Mouse (Mus musculus): ENCODE results near the gene Tpp1.

The Tpp1 gene

DNA sequence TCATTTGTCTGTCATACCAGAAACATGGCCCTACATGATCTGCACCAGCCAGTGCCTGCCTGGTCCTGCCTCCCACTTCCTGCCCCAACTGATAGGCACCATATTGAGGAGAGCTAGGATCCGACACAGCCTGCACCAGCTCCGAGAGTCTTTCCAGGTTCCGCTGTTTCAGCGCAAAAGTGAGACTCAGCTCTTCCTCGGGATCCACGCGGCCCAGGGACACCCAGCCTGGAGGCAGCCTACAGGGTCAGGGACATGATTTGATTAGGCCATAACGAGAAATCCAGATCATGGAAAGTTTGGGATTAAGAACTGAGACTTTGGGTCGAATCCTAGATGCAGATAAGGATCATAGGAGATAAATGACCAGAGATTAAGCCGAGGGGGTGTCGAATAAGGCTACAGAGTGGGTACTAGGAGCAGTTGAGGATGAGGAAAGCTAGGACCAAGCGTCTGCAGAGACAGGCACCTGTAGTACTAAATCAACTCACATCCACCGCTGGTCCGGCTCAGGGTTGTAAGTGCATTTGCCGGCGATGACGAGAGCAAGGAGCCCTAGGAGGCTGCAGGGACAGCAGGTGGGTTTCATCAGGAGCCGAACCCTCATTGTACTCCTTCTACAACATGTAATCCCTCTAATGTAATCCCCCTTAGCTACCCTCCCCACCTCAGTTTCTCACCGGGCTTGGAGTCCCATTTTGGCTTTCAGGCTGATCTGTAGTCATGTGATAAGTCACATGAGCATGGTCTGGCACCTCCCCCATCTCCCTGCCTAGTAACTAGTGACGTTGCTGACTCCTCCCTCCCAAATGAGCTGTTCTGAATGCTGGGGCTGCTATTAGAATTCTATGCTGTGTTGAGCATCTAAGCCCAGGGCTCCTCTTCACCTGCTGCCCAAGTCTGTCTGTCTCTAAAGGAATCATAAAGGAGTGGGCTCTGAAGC lies at the start of gene Tpp1:
Gene Tpp1, minus strand, starts transcription at position 745 of the 943 bp plus-strand sequence.
- DNase-seq: peak; percentile 79 to 83

DNA sequence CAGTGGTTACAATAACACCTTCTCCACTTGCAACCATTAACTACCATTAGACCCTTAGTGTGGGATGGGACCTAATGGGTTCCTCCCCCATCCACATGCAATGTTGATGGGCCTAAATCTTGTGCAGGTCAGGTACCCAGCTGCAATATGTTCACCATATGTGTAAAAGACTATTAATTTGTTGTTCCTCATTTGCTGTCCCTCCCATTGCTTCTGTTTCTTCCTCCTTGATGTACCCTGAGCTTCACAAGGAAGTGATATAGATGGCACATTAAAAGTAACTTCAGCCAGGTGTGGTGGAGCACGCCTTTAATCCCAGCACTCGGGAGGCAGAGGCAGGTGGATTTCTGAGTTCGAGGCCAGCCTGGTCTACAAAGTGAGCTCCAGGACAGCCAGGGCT lies 44.9 kb upstream of the Tpp1 start:
- DNase-seq: no peak

DNA sequence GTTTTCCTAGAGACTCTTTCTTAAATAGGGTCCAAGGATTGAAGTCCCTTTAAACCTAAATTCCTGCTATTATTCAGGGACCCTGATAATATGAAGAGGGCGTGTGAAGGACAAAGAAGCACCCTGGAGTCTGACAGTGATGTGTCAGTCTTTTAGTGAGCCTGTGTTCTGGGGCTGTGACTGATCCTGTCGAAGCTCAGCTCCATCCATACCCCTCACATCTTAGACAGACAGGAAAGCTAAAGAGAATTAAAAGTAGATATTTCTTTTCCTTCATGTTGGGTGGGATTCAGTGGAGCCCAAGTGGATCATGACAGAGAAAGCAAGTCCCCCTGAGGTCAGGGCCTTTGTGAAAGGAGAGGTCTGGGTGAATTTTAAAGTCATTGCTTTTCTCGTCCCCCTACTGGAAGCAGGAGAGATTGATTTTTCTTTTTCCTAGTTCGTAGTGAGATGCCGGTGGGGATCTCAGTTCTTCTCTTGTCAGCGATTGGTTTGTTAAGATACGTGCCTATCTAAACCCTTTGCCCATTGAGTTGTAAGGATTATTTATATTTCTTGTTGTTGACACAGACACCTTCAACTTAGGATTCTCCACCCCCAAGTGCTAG lies 43.8 kb upstream of the Tpp1 start:
- no peak for DNase-seq

DNA sequence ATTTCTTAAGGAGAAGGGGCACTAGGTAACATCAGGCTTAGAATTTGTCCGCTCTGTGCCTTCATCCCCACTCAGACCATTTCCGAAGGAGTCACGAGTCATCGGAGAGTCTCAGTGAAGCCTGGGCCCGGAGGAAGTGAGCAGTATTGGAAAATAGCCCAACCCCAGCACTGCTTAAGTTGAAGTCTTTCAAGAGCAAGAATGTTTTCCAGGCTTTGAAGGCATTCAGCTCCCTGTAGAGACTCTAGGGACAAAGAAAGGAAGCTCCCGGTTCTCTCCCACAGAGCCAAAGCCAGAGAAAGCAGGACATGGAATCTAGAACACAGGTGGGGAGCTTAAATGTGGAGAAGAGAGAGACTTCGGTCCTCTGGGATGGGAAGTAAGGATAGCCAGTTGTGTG lies 41.7 kb upstream of the Tpp1 start:
- no peak for DNase-seq

DNA sequence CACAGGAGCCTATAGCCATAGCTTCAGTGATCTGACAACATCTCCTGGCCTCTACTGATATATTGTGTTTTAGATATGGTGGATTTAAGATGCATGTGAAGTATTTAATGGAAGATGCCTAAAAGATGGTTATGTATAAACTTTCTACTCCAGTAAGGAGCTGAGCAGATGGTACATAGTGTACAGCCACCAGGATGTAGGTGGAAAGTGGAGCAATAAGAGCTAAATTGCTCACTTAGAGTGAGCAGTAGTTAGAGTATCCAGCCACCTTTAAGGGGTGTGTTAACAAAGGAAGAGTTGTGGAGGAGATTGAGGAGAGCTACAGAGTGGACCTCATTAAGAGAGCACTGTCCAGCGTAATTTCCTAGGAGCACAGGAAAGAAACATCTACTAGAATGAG lies 39.1 kb upstream of the Tpp1 start:
- DNase-seq: no peak

DNA sequence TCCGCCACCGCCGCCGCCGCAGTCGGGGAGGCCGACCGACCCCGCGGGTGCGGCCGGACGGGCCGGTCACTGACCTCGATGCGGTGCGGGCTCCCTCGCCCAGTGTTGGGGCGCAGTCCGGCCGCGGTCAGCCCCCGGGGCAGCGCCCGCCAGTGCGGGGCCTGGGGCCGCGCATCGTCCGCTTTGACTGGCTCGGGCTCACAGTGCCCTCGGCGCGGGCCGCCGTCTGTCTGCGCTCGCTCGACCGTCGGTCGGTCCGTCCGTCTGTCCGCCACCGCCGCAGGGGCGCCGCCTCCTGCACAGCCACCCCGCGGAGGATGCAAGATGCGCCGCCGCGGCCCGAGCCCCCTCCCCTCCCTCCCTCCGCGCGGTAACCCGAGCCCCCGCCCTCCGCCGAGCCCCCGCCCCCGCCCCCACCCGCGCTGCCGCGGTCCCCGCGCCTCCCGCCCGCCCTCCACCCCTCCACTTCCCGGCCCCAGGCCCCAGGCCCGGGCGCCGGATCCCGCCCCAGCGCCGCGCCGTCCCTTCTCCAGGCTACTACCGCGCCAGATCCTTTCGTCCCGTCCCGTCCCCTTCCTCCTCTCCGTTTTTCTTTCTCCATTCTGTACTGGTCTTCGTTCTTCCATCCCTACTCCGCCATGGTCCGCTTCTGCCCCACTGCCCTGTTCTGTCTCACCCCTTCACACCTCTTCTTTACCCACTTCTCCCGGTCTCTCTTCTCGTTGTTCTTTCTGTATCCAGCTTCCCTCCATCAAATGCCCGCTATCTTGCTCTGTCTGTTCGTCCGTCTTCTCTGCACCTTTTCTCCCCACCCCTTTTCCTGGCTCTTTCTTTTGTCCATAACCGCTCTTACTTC lies 35.5 kb upstream of the Tpp1 start, which contains the start of gene Dchs1:
Gene Dchs1, minus strand, starts transcription at position 370 of the 856 bp plus-strand sequence.
- no peak for DNase-seq

DNA sequence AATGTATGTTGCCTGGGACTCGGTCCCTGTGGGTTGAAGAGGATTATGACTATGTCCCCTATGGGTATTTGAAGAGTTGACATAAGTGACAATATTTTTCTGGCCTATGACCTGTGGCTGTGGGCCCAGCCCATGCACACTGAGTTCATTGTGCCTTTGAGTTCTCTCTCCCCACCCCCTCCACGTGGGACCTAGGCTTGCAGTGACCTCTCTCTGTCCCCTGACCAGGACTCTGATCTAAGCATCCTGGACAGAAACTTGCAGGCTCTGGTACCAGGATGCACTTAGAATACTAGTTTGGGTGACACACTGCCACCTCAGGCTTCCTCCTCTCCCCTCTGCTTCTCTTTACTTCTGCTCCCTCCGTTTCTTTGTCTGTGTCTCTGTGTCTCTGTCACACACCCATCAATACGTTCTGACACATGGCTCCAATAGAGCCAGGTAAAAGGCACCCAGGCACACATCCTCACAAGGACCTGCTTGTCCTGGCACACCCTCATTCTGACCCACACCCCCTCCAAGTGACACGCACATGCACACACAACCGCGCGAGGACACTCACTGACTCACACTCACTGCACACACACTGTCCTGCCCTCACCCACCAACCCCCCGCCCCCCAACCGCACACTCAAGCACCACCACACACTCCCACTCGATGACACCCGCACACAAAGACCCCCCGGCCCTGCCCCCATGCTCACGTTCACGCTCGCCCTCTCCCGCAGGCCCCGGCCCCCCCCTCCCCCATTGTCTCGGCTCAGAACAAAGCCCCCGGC lies 34.7 kb upstream of the Tpp1 start:
- DNase-seq: no peak

DNA sequence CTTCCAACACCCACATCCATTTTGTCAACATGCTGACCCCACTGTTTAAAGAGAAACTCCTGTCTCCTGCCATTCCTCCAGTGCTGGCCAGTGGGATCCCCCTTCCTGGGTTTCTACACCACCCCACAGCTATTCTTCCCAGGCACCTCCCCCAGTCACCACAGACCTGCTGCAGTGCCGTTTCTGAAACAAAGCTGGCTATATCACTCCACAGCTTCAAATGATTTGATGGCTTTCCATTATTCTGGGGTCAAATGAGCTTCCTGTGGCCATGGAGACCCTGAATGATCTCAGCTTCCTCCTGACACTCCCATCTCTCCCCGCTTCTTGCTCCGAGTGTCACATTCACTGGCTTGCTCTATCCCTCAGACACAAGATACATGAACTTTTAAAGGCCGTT lies 32.5 kb upstream of the Tpp1 start:
- DNase-seq: no peak

DNA sequence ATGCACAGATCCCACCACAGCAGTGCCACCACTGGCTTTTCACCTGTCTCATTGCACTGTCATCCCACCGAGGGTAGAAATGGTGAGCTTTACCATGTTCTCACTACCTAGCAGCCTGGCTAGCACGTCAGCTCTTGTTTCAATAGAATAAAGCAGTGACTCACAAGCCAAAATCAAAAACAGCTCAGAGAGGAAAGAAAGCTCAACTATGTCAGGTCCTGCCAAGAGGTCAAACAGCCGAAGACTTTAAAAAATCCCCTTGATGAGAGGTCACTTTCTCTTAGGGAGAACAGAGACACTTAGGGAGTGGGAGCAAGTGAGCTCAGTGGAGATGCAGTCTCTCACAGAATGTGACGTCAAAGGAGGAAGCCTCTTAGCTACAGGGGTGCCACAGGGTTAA lies 31.8 kb upstream of the Tpp1 start:
- no peak for DNase-seq

DNA sequence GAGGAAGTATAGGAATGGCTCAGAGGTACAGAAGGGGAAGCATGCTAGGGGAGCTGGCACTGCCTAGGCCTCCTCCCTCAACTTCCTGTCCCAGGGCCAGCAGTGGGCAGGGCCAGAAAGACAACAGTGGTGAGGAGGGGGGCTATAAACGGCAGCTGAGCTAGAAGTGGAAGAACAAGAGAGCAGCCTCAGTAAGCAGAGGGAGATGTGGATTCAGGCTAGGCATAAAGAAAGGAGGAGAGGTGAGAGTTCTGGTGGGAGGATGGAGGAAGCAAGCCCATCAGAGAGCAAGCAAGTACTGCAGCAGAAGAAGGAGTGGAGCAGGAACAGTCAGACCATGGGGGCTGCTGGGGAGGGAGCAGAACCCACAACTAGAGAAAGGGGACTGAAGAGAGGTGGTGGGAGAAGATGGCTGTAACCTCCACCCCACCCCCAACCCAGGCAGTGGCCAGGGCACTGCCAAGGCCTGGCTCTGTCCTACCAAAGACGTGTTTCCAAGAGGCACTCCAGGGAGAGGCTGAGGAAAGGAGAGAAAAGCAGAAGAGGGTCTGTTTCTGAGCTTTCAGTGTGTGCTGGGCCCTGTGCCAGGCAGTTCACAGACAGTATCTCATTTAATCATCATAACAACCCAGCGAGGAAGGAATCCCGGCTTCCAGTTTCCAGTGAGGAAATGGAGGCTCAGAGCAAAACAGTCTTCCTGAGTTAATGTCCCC lies 26.7 kb upstream of the Tpp1 start:
- peak in 1 of 2 experiments; percentile 51 for DNase-seq

DNA sequence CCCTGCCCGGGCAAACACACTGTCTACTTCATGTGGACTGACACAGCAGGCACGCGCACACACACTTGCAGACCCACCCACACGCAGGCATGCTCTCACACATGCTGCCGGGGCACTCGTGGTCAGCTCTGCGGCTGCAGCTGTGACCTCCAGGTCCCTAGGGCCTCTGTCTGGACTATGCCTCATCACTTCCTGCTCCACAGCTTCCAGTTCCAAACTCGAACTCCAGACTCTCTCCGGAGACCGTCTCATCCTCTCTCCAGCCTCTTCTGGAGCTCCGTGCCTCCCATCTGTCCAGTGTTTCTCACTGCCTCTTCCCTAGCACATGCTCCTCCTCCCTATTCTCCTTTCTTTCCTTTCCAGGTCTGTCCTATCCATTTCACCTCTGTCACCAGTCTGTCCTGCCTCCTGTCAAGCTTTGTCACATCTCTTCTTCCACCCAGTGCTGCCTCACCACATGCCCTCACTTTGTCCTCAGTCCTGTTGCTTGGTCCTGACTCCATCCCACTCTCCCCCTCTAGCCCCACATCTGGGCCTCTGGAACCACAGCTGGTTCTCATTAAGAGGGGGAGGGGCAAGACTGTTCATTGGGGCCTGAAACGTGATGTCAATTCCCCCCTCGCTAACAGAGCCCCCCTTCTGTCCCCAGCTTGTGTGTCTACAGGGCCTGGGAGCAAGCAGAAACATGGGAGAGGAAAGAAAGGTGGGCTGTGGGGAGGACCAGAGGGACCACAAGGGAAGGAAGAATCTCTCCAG lies 25.9 kb upstream of the Tpp1 start:
- DNase-seq: peak in 1 of 2 experiments; percentile 26

DNA sequence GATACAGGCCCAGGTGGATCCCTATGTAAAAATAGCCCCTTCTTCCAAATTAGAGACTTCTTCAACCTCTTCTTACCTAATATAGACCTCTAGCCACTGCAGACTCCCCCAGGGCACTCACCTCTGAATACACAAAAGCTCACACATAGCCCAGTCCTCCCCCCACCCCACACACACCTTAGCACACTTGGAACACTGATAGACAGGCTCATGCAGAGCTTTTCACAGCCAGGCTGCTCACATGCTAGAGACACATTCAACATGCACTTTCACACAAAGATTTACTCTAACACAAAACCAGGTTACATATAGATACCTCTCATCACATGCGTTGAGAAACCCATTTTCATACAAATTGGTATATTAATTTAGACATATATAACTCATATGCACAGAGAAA lies 25.3 kb upstream of the Tpp1 start:
- no peak for DNase-seq

DNA sequence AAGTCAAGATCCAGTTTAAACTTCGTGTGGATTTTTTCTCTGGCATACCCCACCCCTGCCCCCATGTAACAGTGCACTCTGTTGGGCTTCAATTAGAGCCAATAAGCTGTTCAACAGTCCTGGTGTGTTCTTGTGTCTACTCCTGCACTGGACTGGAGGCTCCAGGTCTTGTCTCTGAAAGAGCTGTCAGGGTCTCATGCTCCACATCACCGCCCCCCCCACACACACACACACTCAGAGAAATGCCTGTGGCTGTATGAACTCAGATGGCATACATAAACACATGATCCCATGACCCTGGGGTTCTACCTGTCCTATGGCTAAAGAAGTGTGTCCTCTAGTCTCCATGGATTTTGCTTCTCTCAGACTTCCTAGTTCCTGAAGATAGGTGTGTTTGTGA lies 24.0 kb upstream of the Tpp1 start:
- DNase-seq: no peak

DNA sequence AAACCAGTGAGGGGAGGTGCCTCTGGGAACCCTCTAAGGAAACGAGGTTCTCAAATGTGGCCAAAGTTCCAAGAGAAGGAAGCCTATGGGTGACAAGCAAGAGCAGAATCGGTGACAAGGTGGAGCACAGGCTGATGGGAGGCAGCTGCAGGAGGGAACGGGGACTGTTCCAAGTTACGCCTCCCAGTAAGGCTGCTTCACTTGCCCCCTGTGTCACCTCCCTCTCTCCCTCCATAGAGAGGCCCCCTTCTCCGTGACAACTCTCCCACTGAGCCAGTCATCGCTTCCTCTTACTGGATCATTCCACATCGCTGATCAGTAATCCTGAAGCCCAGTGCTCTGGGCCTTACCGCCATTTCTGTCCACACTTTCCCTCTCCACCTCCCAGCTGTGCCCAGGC lies 22.6 kb upstream of the Tpp1 start:
- DNase-seq: no peak

DNA sequence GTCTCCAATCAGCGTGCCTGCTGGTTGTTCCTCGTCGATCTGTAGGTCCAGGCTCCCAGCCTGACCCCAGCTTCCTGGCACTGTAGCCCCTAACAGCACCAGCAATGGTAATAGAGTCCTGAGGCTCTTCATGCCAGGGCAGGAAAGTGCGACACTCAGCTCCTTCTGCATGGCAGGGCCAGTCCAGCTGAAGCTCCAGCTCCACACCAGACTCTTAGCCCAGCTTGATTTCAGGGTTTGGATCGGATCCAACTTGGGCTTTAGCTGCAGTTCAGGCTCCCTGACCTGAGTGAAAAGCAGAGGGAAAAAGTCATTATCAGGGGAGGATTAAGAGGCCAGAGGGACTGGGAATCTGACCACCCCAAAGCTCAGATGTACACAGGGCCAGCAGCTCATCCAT lies 21.0 kb upstream of the Tpp1 start:
- no peak for DNase-seq

DNA sequence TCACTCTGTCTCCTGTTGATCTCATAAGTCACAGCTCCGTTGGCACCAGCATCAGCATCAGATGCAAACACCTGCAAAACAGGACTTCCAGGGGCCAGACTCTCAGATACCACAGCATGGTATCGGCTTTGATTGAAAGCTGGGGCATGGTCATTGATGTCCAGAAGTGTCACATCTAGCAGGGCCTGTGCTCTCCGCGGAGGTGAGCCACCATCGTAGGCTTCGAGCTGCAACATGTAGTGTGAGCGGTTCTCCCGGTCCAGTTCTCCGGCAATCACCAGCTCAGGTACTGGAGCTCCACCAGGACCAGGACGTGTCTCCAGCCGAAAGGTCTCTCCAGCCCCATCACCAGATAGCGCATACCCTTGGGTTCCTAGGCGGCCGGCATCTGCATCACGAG lies 20.3 kb upstream of the Tpp1 start:
- no peak for DNase-seq

DNA sequence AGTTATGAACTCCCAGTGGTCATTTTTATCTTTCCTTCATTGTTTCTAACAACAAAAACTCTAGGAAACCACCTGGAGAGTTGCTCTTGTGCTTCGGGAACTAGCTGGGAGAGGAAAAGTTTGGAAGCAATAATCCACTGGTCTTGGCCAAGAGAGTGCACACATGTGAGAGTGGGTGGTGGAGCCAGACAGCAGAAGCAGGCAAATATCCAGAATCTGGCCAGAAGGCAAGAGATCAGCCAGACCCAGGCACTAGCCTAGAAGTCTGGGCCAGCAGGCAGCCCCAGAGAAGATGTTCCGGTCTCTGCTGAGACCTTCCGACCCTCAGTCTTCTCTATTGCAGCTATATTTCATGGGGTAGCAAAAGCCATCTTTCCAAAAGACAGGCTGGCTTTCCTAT lies 17.9 kb upstream of the Tpp1 start:
- no peak for DNase-seq

DNA sequence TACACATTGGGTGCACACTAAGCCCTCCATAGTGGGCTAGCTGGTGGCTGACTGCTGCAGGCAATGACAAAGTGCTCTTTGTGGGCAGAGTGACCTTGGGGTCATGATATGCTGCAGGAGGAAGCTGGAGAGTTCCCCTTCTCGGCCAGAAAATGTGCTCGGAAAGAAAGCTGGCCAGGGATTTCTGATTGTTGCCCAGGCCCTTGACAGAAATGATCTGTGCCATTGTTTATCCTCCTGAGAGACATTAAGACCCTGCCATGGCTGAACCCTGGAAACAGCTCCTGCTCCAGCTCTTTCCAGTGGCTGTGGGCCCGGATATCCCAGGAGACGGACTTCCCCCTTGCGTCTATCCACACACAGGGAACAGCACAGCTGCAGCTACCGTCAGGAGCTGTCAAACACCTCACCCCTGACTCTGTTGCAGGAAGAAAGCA lies 15.7 kb upstream of the Tpp1 start:
- DNase-seq: no peak

DNA sequence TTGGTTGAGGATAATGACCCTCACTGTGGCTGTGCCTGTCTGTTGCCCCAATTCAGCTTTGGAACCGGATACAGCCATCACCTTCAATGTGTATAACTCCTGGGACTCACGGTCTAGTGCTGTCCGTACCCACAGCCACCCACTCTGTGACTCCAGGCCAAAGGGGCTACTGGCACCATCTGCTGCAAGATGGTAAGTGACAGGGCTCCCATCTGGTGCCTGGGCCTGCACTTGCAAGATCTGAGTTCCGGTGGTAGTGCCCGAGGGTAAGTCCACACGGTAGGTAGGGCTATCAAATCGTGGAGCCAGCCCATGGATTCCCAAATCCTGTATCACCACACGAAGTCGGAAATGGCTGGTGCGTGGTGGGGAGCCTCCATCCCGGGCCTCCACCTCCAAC lies 12.3 kb upstream of the Tpp1 start:
- no peak for DNase-seq

DNA sequence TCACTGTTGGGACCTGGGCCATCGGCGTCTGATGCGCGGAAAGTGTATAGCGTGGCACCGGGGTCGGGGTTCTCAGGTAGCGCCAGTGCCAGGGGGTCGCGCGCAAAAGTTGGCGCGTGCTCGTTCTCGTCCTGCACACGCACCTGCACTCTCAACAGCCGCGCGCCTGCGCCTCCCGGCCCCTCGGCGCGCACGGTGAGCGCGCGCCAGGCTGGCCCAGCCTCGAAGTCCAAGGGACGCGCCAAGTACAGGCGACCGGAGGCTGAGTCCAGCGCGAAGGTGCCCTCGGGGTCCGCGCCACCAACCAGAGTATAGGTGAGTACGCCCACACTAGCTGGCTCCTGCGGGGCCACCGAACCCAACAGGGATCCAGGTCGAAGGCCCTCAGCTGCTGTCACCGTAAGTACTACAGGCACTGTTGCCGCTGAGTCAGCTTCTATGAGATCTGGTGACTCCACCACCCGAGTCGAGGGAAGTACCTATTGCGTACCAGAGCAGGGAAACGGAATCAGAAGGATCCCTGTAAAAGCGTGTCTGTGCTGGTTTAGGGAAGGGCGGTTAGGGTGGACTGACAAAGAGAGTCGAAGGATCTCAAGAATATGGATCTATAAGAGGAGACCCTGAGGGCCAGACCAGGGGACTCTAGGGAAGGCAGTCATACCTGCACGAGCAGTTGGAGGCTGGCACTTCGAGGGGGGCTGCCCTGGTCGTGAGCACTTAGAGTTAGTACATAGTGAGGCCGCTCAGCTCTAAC lies 10.7 kb upstream of the Tpp1 start:
- no peak for DNase-seq

All from spleen, adult 18-20 months (tissue).